ENCODE assay signal across 9 mouse cellular contexts in the genomic region with DNA sequence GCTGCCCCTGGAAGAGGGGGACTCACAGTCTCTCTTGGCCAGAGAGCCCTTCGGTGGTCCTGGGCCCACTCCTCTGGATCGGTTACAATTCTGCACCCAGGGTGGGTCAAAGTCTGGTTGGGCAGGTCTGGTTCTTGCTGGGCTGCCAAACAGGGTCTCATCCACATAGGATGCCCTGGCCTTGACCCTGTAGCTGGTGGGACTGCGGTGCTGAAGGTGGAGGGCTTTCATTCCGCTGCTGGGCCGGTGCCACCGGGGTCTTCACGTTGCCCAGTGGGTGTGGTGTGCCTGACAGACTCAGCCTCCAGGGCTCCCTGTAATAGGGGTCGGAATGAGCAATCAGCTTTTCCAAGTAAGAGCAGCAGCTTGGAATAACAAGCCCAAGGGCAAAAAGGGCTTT. TPM values are rescaled to one million over a fixed set of nuclear protein-coding genes. Genes with fewer than 3 reads are reported as not detected.
DNase-seq lines count a peak whose midpoint lies in the region; ATAC-seq and TF ChIP-seq lines count a peak whose summit lies in the region.
"Had no signal": no experiment of that assay in that cellular context is flagged by ENCODE, and none has a peak within 500 bp of the region (broad histone marks: within the 10 kb centered on the region; RNA-seq: fewer than 3 reads in every experiment).

No protein-coding gene starts in this region.

- peak overlapping the region; percentile 71 for H3K9ac ChIP-seq in forebrain, embryonic 15.5 days (replicated peaks)
- H3K9ac ChIP-seq in liver, embryonic 16.5 days (ENCODE audit: low read depth, low read length), result peak overlapping the region; percentile 68; the same call in 1 of the 2 replicates

- peaks cover 34% of the 10 kb centered on the region for H3K36me3 ChIP-seq in heart, embryonic 10.5 days
- peaks cover 51% of the 10 kb centered on the region for H3K36me3 ChIP-seq in E14TG2a.4 (ENCODE audit: insufficient read depth, low read length)
- H3K36me3 ChIP-seq in forebrain, embryonic 15.5 days, result no peaks in the 10 kb centered on the region; the same call in 1 of the 2 replicates
- peaks cover 5% of the 10 kb centered on the region; the same call in 1 of the 2 replicates for H3K36me3 ChIP-seq in liver, embryonic 16.5 days (ENCODE audit: control insufficient read depth, insufficient read depth)

- TF ChIP-seq CTCF in E14TG2a.4 (conservative IDR thresholded peaks at IDR 0.05; ENCODE audit: low read length), result no peak

- ATAC-seq in forebrain, embryonic 15.5 days (replicated peaks), result no peak
- no peak for ATAC-seq in liver, embryonic 16.5 days (ENCODE audit: low read depth)
- ATAC-seq: Patski had no signal

- no peak for DNase-seq in heart, embryonic 10.5 days (ENCODE audit: low spot score)
- no peak for DNase-seq in heart, postnatal 25 days (ENCODE audit: low spot score)
- no peak for DNase-seq in left cerebral cortex, postnatal 10 days (ENCODE audit: extremely low spot score in 1 of 2, low spot score in 2 of 2)
- DNase-seq in thymus, postnatal 10 days (ENCODE audit: low spot score in 2 of 2), result no peak
- no peak for DNase-seq in cerebellum, postnatal 4 days (ENCODE audit: low spot score in 2 of 2)

- H3K27ac ChIP-seq in heart, embryonic 10.5 days, result peak overlapping the region; percentile 8; the same call in 1 of the 2 replicates
- 0 out of 2 replicates have a peak overlapping the region, but pooled peaks have one; percentile 91 for H3K27ac ChIP-seq in forebrain, embryonic 15.5 days (replicated peaks)
- H3K27ac ChIP-seq in liver, embryonic 16.5 days (ENCODE audit: low read length), result no peak overlapping the region

- H3K27me3 ChIP-seq in heart, embryonic 10.5 days (ENCODE audit: insufficient read depth, poor library complexity, severe bottlenecking), result peaks cover 7% of the 10 kb centered on the region; the same call in 1 of the 2 replicates
- H3K27me3 ChIP-seq in E14TG2a.4 (ENCODE audit: insufficient read depth, low read length), result no peaks in the 10 kb centered on the region
- no peaks in the 10 kb centered on the region for H3K27me3 ChIP-seq in forebrain, embryonic 15.5 days
- H3K27me3 ChIP-seq in liver, embryonic 16.5 days (ENCODE audit: control insufficient read depth, insufficient read depth, low read depth, low read length), result no peaks in the 10 kb centered on the region
- H3K27me3 ChIP-seq: Patski had no signal

- H3K4me1 ChIP-seq in heart, embryonic 10.5 days, result peaks cover 15% of the 10 kb centered on the region
- H3K4me1 ChIP-seq in E14TG2a.4 (replicated peaks; ENCODE audit: low read depth, low read length), result peaks cover 79% of the 10 kb centered on the region
- H3K4me1 ChIP-seq in forebrain, embryonic 15.5 days, result peaks cover 33% of the 10 kb centered on the region
- H3K4me1 ChIP-seq in liver, embryonic 16.5 days (ENCODE audit: control insufficient read depth, low read depth, low read length), result peaks cover 21% of the 10 kb centered on the region

- WGBS in heart, embryonic 10.5 days, result 65% methylated on average over 8 of the region's 8 CpGs
- 53% methylated on average over 8 of the region's 8 CpGs for WGBS in forebrain, embryonic 15.5 days
- WGBS in liver, embryonic 16.5 days (ENCODE audit: insufficient replicate concordance), result 52% methylated on average over 8 of the region's 8 CpGs

- H3K4me2 ChIP-seq in forebrain, embryonic 15.5 days (replicated peaks), result peak overlapping the region; percentile 71
- H3K4me2 ChIP-seq in liver, embryonic 16.5 days (ENCODE audit: low read depth, low read length), result peak overlapping the region; percentile 98

- H3K9me3 ChIP-seq in heart, embryonic 10.5 days, result no peaks in the 10 kb centered on the region
- H3K9me3 ChIP-seq in E14TG2a.4 (ENCODE audit: low read length), result no peaks in the 10 kb centered on the region
- H3K9me3 ChIP-seq in forebrain, embryonic 15.5 days, result no peaks in the 10 kb centered on the region
- H3K9me3 ChIP-seq in liver, embryonic 16.5 days (replicated peaks; ENCODE audit: control insufficient read depth, low read length), result peaks cover 2% of the 10 kb centered on the region; the same call in 1 of the 2 replicates

- H3K4me3 ChIP-seq in heart, embryonic 10.5 days, result peak overlapping the region; percentile 66
- H3K4me3 ChIP-seq in E14TG2a.4 (replicated peaks; ENCODE audit: low read length), result peak overlapping the region; percentile 97
- peak overlapping the region; percentile 62 for H3K4me3 ChIP-seq in forebrain, embryonic 15.5 days
- peak overlapping the region; percentile 90 for H3K4me3 ChIP-seq in liver, embryonic 16.5 days (ENCODE audit: low read depth, low read length)

- intact Hi-C loops in heart, postnatal 25 days (cut with DNase I), result no loop called here
- intact Hi-C loops in left cerebral cortex, postnatal 10 days (cut with DNase I), result no loop called here

RNA-seq across cellular contexts. Expression of a gene that starts 1.0 kb away (rescaled TPM):
- polyA plus RNA-seq in heart, embryonic 10.5 days (2016; fragmentation: Nextera tagmentation; extraction: Ambion mirVana), result 11.0 and 11.2 TPM in 2 replicates
- total RNA-seq in heart, postnatal 25 days (2021), result 10 to 100 TPM; 15.4 to 18.7 TPM
- 22.4 and 23.0 TPM in 2 replicates for polyA plus RNA-seq in forebrain, embryonic 15.5 days (2015; fragmentation: Nextera tagmentation; extraction: Ambion mirVana)
- 3.6 and 3.7 TPM in 2 replicates for polyA plus RNA-seq in liver, embryonic 16.5 days (2015; fragmentation: Nextera tagmentation; extraction: Ambion mirVana)
- total RNA-seq in left cerebral cortex, postnatal 10 days (2021), result 10 to 100 TPM; 29.5 to 31.2 TPM

RNA-seq across cellular contexts. Expression of a gene that starts 1.1 kb away (rescaled TPM):
- 47.1 and 49.4 TPM in 2 replicates for polyA plus RNA-seq in heart, embryonic 10.5 days (2016; fragmentation: Nextera tagmentation; extraction: Ambion mirVana)
- 10 to 100 TPM; 20.1 to 21.4 TPM for total RNA-seq in heart, postnatal 25 days (2021)
- 46.9 and 49.0 TPM in 2 replicates for polyA plus RNA-seq in forebrain, embryonic 15.5 days (2015; fragmentation: Nextera tagmentation; extraction: Ambion mirVana)
- 14.7 and 16.1 TPM in 2 replicates for polyA plus RNA-seq in liver, embryonic 16.5 days (2015; fragmentation: Nextera tagmentation; extraction: Ambion mirVana)
- total RNA-seq in left cerebral cortex, postnatal 10 days (2021), result 10 to 100 TPM; 47.5 to 48.8 TPM

RNA-seq across cellular contexts. Expression of a gene that starts 22.6 kb away (rescaled TPM):
- polyA plus RNA-seq in heart, embryonic 10.5 days (2016; fragmentation: Nextera tagmentation; extraction: Ambion mirVana), result 0.15 and 0.24 TPM in 2 replicates
- not detected for total RNA-seq in heart, postnatal 25 days (2021)
- 1.5 and 2.1 TPM in 2 replicates for polyA plus RNA-seq in forebrain, embryonic 15.5 days (2015; fragmentation: Nextera tagmentation; extraction: Ambion mirVana)
- polyA plus RNA-seq in liver, embryonic 16.5 days (2015; fragmentation: Nextera tagmentation; extraction: Ambion mirVana), result 1.2 TPM in 2 replicates
- total RNA-seq in left cerebral cortex, postnatal 10 days (2021), result under 1 TPM; 0.36 to 0.47 TPM

RNA-seq across cellular contexts. Expression of a gene that starts 22.6 kb away (rescaled TPM):
- 0.39 TPM in 1 of 2 replicates, not detected in the other for polyA plus RNA-seq in heart, embryonic 10.5 days (2016; fragmentation: Nextera tagmentation; extraction: Ambion mirVana)
- total RNA-seq in heart, postnatal 25 days (2021), result not detected
- 0.47 and 1.2 TPM in 2 replicates for polyA plus RNA-seq in forebrain, embryonic 15.5 days (2015; fragmentation: Nextera tagmentation; extraction: Ambion mirVana)
- polyA plus RNA-seq in liver, embryonic 16.5 days (2015; fragmentation: Nextera tagmentation; extraction: Ambion mirVana), result not detected in 2 replicates
- 1 to 10 TPM in 1 of 2 experiments, not detected in 1; 1.1 TPM for total RNA-seq in left cerebral cortex, postnatal 10 days (2021)

RNA-seq across cellular contexts. Expression of a gene that starts 22.9 kb away (rescaled TPM):
- polyA plus RNA-seq in heart, embryonic 10.5 days (2016; fragmentation: Nextera tagmentation; extraction: Ambion mirVana), result 13.0 and 21.7 TPM in 2 replicates
- 10 to 100 TPM; 36.0 to 37.9 TPM for total RNA-seq in heart, postnatal 25 days (2021)
- 17.4 and 19.9 TPM in 2 replicates for polyA plus RNA-seq in forebrain, embryonic 15.5 days (2015; fragmentation: Nextera tagmentation; extraction: Ambion mirVana)
- 21.5 and 24.2 TPM in 2 replicates for polyA plus RNA-seq in liver, embryonic 16.5 days (2015; fragmentation: Nextera tagmentation; extraction: Ambion mirVana)
- 10 to 100 TPM; 39.2 to 45.2 TPM for total RNA-seq in left cerebral cortex, postnatal 10 days (2021)
